Mouse (Mus musculus): ENCODE data around the gene Gm8279. TPM values are rescaled to one million over a fixed set of nuclear protein-coding genes. Genes with fewer than 3 reads are reported as not detected.
"Not testable (repeated sequence)": the region's sequence is repeated elsewhere in the genome, so short reads cannot be mapped to it uniquely, and the experiment has no call there.

The Gm8279 gene
- polyA plus RNA-seq (2017; shearing (Covaris generic)): not detected

DNA sequence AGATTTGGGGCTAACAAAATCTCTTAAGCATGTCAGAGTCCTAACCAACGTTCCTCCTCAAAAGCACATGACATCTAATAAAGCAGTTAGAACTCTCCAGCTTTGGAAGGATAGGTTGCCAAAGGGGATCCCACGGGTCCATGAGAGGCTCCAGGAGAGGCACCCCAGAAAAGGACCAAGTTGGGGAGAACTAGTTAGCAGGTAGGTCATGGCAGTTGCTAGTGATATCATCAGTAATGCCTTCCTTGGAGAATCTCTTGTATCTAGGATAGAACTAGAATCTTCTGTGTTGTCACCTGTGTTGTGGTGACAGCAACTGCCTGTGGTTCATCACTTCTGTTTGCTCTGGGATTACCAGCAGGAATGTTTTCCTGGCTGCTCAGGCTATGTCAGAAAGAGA lies at the start of gene Gm8279:
Gm8279 (plus strand) TSS at position 301 of the 400 bp plus-strand sequence.
- not testable (repeated sequence) for ATAC-seq

DNA sequence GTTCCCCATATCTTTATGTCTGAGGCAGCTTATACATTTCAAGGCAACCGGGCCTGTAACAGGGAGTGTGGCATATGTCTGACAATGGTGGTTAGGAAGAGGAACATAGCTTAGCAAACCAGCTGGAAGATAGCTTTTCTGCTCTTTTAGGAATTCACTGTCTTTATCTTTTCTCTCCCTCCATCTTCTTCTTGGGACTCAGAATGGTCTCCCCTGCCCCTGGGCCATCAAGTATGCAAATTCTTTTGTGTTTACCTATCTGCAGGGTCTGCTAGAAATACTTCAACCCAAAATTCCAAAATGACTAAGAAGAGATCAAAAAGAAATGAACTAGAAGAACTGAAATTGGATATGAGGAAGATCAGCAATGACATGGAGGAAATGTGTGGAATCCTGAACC lies 32.9 kb downstream of the Gm8279 start, which contains the start of gene Gm3317:
Gm3317 (plus strand) TSS at position 301 of the 400 bp plus-strand sequence.
- ATAC-seq: not testable (repeated sequence)

DNA sequence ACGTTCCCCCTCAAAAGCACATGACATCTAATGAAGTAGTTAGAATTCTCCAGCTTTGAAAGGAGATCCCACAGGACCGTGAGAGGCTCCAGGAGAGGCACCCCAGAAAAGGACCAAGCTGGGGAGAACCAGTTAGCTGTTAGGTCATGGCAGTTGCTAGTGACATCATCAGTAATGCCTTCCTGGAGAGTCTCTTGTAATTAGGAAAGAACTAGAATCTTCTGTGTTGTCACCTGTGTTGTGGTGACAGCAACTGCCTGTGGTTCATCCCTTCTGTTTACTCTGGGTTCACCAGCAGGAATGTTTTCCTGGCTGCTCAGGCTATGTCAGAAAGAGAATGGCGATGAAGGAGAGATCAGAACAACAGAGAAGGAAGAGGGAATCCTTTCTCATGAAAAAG lies 54.2 kb downstream of the Gm8279 start, which contains the start of gene Gm8271:
Gm8271 (plus strand) TSS at position 301 of the 400 bp plus-strand sequence.
- not testable (repeated sequence) for ATAC-seq

Other genes with a start within 250 kb of the Gm8279 start
- not detected for gene Gm3278, start 239.1 kb upstream of the Gm8279 start, polyA plus RNA-seq (2017; shearing (Covaris generic))
- not detected for gene Gm8297, start 147.6 kb upstream of the Gm8279 start, polyA plus RNA-seq (2017; shearing (Covaris generic))
- gene Gm3298, start 115.6 kb upstream of the Gm8279 start, polyA plus RNA-seq (2017; shearing (Covaris generic)): not detected
- gene 4930555G01Rik, start 80.9 kb upstream of the Gm8279 start, polyA plus RNA-seq (2017; shearing (Covaris generic)): not detected
- 1 to 10 TPM; 4.8 to 5.0 TPM for gene Gm8281, start 60.5 kb upstream of the Gm8279 start, polyA plus RNA-seq (2017; shearing (Covaris generic))
- gene Gm3317, start 33.0 kb downstream of the Gm8279 start, polyA plus RNA-seq (2017; shearing (Covaris generic)): not detected
- not detected for gene Gm8271, start 54.3 kb downstream of the Gm8279 start, polyA plus RNA-seq (2017; shearing (Covaris generic))
- gene Gm3526, start 129.1 kb downstream of the Gm8279 start, polyA plus RNA-seq (2017; shearing (Covaris generic)): not detected
- gene Gm3542, start 203.4 kb downstream of the Gm8279 start, polyA plus RNA-seq (2017; shearing (Covaris generic)): not detected

All from CD4-positive, CD25-positive, alpha-beta regulatory T cell, adult 4 months (primary cell).